Mouse (Mus musculus) embryonic facial prominence, embryonic 13.5 days (tissue): ENCODE results near the gene Sgcd. TPM values are rescaled to one million over a fixed set of nuclear protein-coding genes. Genes with fewer than 3 reads are reported as not detected.

ENCODE experiments used
- ATAC-seq: fragments of 200-750 bp; cut with Nextera tagmentation; 2 replicates; pipeline ENCODE4 v1.8.0; 2017; ENCODE audit warnings: low read depth; ENCODE audit not compliant: insufficient number of reproducible peaks, insufficient read depth, low FRiP score, low TSS enrichment
- H3K27ac ChIP-seq: fragments of 300-500 bp; sonication (generic); 2 replicates; pipeline ENCODE4 v1.5.1; 2015; ENCODE audit warnings: moderate library complexity, mild to moderate bottlenecking, inconsistent platforms
- H3K27me3 ChIP-seq: fragments of 300-500 bp; sonication (generic); 2 replicates; pipeline ENCODE4 v1.6.1; 2015; ENCODE audit warnings: mild to moderate bottlenecking, inconsistent platforms
- H3K36me3 ChIP-seq: fragments of 300-500 bp; sonication (generic); 2 replicates; pipeline ENCODE4 v1.6.1; 2015; ENCODE audit warnings: mild to moderate bottlenecking, inconsistent platforms
- H3K4me1 ChIP-seq: fragments of 300-500 bp; sonication (generic); 2 replicates; pipeline ENCODE4 v1.6.1; 2015; ENCODE audit warnings: inconsistent platforms
- H3K4me2 ChIP-seq: fragments of 300-500 bp; sonication (generic); 2 replicates; pipeline ENCODE4 v1.6.1; 2015; ENCODE audit warnings: moderate library complexity, mild to moderate bottlenecking, inconsistent platforms
- H3K4me3 ChIP-seq: fragments of 300-500 bp; sonication (generic); 2 replicates; pipeline ENCODE4 v1.5.1; 2015; ENCODE audit warnings: mild to moderate bottlenecking, inconsistent platforms
- H3K9ac ChIP-seq: fragments of 300-500 bp; sonication (generic); 2 replicates; pipeline ENCODE4 v1.6.1; 2015; ENCODE audit warnings: mild to moderate bottlenecking, inconsistent platforms
- H3K9me3 ChIP-seq: fragments of 300-500 bp; sonication (generic); 2 replicates; pipeline ENCODE4 v1.6.1; 2016; ENCODE audit warnings: inconsistent platforms
- WGBS: fragments of 180-500 bp; shearing (Covaris S2); methylation state at CpG from one replicate; pipeline ENCODE4 v1.1.7; 2015; ENCODE audit warnings: mixed read lengths; 5-methylcytosine and 5-hydroxymethylcytosine counted together
- polyA plus RNA-seq: library from polyadenylated mRNA; unstranded; fragments of >200 nt; fragmentation: Nextera tagmentation; extraction: Ambion mirVana; gene quantifications from 2 replicates; pipeline ENCODE4 v1.2.1, GENCODE M21; 2015

Gene Sgcd
- polyA plus RNA-seq, 1 experiment from 2014 or later: 11.4 TPM

DNA sequence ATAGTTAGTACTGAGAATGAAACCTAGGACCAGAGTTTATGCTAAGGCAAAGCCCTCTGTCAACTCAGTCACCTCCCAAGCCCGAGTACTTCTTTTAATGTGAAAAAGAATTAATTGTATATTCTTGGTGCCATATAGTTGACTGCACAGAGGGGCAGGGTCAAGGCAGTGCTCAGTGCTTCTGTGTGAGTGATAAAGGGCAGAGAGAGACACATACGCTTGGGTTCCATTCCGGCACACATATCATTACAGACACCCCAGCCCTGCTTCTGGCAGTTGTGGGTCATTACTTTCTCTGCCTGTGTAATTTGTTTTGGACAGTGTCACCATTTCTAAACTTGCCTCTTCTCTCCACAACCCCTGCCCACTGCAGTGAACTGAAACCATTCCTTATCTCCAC is 1099.7 kb downstream of the Sgcd start:
- 90% methylated on average over 3 of the region's 3 CpGs for WGBS
- no peaks in the 10 kb centered on the region for H3K36me3 ChIP-seq
- no peak overlapping the region for H3K4me2 ChIP-seq
- no peaks in the 10 kb centered on the region for H3K4me1 ChIP-seq
- ATAC-seq: no peak
- H3K9me3 ChIP-seq: no peaks in the 10 kb centered on the region
- H3K27ac ChIP-seq: no peak overlapping the region
- H3K27me3 ChIP-seq: no peaks in the 10 kb centered on the region
- H3K9ac ChIP-seq: no peak overlapping the region
- no peak overlapping the region for H3K4me3 ChIP-seq

DNA sequence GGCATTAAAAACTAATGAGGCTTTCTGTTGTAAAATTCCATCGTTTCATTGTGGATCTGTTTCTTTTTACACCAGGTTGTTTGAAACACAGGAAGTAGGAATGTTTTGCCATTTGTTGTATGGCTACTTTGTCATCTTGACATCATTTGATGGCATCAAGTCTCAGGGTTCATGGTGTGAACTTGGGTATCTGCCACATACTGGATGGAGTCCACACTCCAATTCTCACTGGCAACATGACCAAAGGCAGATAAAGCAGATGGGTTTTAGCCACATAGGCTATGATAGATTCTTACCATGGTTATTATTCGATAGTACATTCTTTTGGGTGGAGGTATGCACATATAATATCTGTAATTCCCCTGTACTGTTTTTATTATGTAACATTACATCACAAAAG is 1106.3 kb downstream of the Sgcd start:
- Histone ChIP-seq H3K4me1 (no peaks in the 10 kb centered on the region), H3K4me3 (no peak overlapping the region), H3K9me3 (no peaks in the 10 kb centered on the region), H3K4me2 (no peak overlapping the region), H3K27ac (no peak overlapping the region), H3K9ac (no peak overlapping the region), H3K27me3 (no peaks in the 10 kb centered on the region), H3K36me3 (no peaks in the 10 kb centered on the region)
- ATAC-seq: no peak
- 84% methylated on average over 2 of the region's 2 CpGs for WGBS

DNA sequence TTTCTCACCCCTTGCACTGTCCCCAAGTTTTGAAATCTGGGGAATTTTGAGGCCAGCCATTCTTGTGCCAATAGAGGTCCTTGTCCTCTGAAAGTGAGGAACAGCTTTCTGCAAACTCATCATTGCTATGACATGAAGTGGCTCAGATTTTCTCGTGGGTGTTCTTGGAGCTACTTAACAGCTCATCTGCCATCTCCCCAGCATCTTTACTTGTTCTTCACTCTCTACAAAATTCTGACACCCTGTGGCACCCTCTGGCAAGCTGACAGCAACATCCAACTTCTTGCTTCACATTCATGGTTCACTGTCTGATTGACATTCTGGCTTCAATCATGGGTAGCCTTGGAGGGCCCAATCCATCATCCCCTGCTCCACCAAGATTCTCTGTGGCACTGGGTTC is 1113.0 kb downstream of the Sgcd start:
- Histone ChIP-seq H3K27ac (no peak overlapping the region), H3K36me3 (no peaks in the 10 kb centered on the region), H3K4me3 (no peak overlapping the region), H3K4me2 (no peak overlapping the region), H3K27me3 (no peaks in the 10 kb centered on the region), H3K9me3 (no peaks in the 10 kb centered on the region), H3K9ac (no peak overlapping the region), H3K4me1 (no peaks in the 10 kb centered on the region)
- ATAC-seq: no peak
- 77% methylated on average over 1 of the region's 1 CpGs for WGBS

DNA sequence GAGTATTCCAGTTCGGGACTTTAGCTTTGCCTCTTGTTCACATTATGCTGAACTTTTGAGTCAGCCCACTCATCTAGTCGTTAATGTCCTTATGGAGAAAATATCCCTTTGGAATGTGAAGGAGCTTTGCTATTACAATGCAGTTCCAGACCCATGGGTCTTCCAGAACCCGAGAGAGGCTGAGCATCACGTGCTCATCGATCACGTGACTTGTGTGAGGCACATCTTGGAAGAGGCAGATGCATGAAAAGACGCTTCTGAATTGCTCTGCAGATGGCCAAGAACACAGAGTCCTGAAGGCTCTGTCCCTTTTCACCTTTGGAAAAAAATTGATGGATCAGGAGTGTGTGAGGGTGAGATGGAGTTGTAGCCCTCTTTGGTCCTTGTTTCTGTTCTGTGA is 1120.2 kb downstream of the Sgcd start:
- Histone ChIP-seq H3K4me2 (no peak overlapping the region), H3K4me3 (no peak overlapping the region), H3K27ac (no peak overlapping the region), H3K27me3 (no peaks in the 10 kb centered on the region), H3K4me1 (no peaks in the 10 kb centered on the region), H3K9ac (no peak overlapping the region), H3K9me3 (no peaks in the 10 kb centered on the region), H3K36me3 (no peaks in the 10 kb centered on the region)
- no peak for ATAC-seq
- 70% methylated on average over 7 of the region's 7 CpGs for WGBS

DNA sequence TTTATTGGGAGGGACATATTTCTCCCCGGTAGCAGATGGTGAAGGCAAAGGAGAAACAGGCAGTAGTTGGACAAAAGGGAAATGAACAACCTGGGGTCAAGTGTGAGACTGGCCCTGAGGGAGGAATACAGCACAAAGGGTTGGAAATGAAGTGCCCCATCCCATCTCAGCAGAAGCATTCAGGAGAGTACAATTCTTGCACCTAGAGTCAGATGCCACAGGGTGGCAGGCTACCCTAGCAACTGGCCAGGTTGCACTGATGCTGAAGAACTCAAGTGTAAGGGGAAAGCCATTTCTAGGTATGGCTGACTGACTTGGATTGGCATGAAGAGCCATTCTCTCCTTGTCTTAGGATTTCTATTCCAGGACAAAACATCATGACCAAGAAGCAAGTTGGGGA is 1124.0 kb downstream of the Sgcd start:
- ATAC-seq: no peak
- Histone ChIP-seq H3K27me3 (no peaks in the 10 kb centered on the region), H3K9ac (no peak overlapping the region), H3K4me2 (no peak overlapping the region), H3K27ac (no peak overlapping the region), H3K9me3 (no peaks in the 10 kb centered on the region), H3K4me1 (no peaks in the 10 kb centered on the region), H3K36me3 (no peaks in the 10 kb centered on the region), H3K4me3 (no peak overlapping the region)
- WGBS: 76% methylated on average over 1 of the region's 1 CpGs

DNA sequence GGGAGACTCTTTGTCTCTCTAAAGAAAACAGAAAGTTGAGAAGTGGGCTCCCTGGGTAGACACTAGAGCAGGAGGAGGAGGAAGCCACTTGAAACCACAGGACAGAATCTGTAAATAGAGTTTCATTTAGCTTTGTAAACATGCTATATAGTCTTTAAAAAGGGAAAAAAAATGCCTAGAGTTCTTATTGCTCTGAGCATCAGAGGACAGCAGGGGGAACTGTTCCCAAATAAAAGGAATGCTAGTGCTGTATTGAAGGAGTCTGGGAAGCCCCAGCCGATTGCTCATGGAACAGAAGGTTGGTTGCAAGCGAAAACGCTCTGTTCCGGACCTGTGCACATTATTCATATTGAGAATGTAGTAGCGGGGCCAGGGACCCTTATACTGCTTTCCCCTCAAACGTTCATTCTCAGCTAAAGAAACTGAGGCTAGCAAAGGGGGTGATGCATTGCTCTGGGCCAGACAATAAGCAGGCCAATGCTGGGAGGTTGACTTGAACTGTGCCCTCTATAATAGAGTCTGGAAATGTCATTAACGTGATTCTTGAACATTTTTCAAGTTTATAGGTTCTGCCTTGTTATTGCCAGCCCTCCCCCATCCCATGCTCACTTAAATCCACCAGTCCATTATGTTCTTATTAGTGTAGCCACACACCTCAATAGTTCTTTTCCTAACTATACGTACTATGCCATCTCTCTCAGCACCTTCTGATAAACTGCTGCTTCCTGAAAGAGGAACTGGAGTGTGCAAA is 1140.4 kb downstream of the Sgcd start:
- no peak overlapping the region for H3K27ac ChIP-seq

DNA sequence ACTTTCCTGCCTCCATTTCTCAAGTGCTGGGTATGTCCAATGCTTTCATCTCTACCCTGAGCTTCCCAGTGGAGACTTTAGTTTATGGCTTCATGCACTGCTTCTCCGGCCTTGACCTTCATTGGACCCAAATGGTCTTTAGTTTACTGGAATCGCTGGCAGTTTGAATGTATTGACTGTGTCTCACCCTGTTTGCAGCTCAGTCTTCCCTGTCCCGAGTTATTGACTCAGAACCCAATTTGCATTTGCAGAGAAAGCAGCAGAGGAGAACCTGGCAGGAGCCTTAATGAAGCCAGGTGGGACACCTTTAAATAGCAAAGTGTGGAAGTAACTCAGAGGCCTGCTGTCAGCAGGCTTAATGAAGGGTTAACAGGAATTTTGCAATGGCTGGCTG is 1140.9 kb downstream of the Sgcd start:
- no peaks in the 10 kb centered on the region for H3K27me3 ChIP-seq
- no peaks in the 10 kb centered on the region for H3K36me3 ChIP-seq
- H3K9ac ChIP-seq: no peak overlapping the region
- no peak for ATAC-seq
- no peak overlapping the region for H3K4me3 ChIP-seq
- H3K27ac ChIP-seq: no peak overlapping the region
- 55% methylated on average over 3 of the region's 3 CpGs for WGBS
- no peak overlapping the region for H3K4me2 ChIP-seq
- no peaks in the 10 kb centered on the region for H3K9me3 ChIP-seq
- peaks cover 3% of the 10 kb centered on the region; the same call in 1 of the 2 replicates for H3K4me1 ChIP-seq

More for the DNA sequence above, 1140.4 kb downstream of the Sgcd start:
- Histone ChIP-seq H3K9ac (no peak overlapping the region), H3K27me3 (no peaks in the 10 kb centered on the region), H3K9me3 (no peaks in the 10 kb centered on the region), H3K4me3 (no peak overlapping the region), H3K4me1 (peaks cover 3% of the 10 kb centered on the region; the same call in 1 of the 2 replicates), H3K4me2 (no peak overlapping the region), H3K36me3 (no peaks in the 10 kb centered on the region)
- ATAC-seq: no peak
- WGBS: 33% methylated on average over 8 of the region's 8 CpGs

DNA sequence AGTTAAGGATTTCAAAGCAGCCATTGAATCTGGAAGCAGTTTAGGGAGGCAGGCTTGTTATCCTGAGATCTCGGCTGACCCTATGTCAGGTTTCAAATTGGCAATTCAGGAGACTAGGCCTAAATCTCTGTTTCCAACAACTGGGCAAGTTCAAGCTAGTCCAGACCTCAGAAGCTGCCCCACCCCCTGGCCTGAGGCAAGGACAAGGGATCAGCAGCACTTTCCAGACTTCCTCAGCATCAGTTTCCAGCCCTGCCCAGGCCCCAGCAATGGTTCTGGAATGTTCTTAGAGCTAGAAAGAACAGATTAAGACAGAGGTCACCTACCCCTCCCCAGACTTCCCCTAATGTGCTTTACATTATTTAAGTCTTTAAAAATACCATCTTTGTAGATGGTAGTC is 1142.1 kb downstream of the Sgcd start:
- Histone ChIP-seq H3K36me3 (no peaks in the 10 kb centered on the region), H3K9me3 (no peaks in the 10 kb centered on the region), H3K4me2 (no peak overlapping the region), H3K27ac (no peak overlapping the region), H3K9ac (no peak overlapping the region), H3K4me3 (no peak overlapping the region), H3K27me3 (no peaks in the 10 kb centered on the region), H3K4me1 (peaks cover 3% of the 10 kb centered on the region; the same call in 1 of the 2 replicates)
- ATAC-seq: no peak
- WGBS: 23% methylated on average over 1 of the region's 1 CpGs
